Mouse (Mus musculus): ENCODE measurements around the gene Numa1.
A peak's percentile ranks its signal among the peaks of the same experiment; 100 is the strongest.
"Not testable (repeated sequence)": the region's sequence is repeated elsewhere in the genome, so short reads cannot be mapped to it uniquely, and the experiment has no call there.

Numa1 gene

GRCm38 (mm10) chr7:101937569-101937968 lies 3.7 kb downstream of the Numa1 start:
- DNase-seq (ENCODE audit: low spot score): no peak

GRCm38 (mm10) chr7:101938348-101938747 lies 4.4 kb downstream of the Numa1 start:
- no peak for DNase-seq (ENCODE audit: low spot score)

DNA sequence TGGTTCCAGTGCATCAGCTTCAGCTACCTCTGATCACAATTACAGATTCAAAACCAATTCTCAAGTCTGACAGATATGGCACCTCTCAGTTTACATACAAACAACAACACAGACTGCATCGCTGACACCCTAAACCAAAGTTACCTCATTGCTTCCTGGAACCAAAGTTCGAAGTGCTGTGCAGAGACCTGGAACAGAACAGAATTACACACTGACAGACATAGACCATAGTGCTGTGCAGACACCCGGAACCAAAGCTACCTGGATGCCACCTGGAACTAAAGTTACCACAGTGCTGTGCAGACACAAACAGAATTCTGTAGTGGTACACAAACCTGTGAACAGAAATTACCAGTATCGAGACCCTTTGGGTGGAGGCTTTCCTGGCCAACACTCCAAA lies 5.8 kb downstream of the Numa1 start:
- DNase-seq (ENCODE audit: low spot score): no peak

GRCm38 (mm10) chr7:101949008-101949407 lies 15.1 kb downstream of the Numa1 start:
- not testable (repeated sequence) for DNase-seq (ENCODE audit: low spot score)

- no peak for DNase-seq (ENCODE audit: low spot score)
Observed at GRCm38 (mm10) chr7:101951648-101952047, 17.7 kb downstream of the Numa1 start.

DNA sequence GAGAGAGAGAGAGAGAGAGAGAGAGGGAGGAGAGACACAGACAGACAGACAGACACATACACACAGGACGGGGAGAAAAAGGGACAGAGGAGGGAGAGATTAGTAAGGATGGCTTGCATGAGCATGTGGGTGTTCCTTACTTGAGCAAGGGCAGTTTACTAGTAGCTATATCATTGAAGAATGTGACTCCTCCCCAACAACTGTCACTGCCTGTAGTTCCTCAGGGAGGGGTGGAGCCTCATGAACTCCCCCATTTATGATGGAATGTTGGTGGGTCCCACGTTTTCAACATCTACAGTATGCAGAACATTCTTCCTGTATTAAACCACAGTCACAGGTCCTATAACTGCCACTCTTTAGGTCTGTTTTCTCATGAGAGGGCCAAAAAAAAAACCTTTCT lies 18.2 kb downstream of the Numa1 start:
- no peak for DNase-seq (ENCODE audit: low spot score)

GRCm38 (mm10) chr7:101954163-101954562 lies 20.3 kb downstream of the Numa1 start:
- no peak for DNase-seq (ENCODE audit: low spot score)

DNA sequence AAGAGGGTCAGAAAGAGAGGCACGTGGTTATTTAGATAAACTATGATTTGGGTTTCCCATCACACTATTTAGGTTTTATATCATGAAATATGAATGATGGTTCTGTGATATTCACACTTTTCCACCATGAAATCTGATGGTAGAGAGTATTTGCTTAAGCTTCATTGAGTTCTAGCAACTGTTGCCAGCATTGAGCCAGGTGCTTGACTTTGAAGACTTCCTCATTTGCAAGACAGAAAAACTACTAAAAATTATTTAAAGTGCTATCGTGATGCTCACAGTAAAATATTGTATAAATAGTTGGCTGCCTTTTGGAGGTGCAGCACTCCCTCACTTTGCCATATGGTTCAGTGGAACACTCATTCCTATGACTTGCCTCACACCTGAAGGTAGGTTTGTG lies 21.4 kb downstream of the Numa1 start:
- DNase-seq (ENCODE audit: low spot score): no peak

GRCm38 (mm10) chr7:101955862-101956261 lies 22.0 kb downstream of the Numa1 start:
- no peak for DNase-seq (ENCODE audit: low spot score)

- DNase-seq (ENCODE audit: low spot score): no peak
Observed at GRCm38 (mm10) chr7:101956481-101956880, 22.6 kb downstream of the Numa1 start.

GRCm38 (mm10) chr7:101956911-101957310 lies 23.0 kb downstream of the Numa1 start:
- no peak for DNase-seq (ENCODE audit: low spot score)

- no peak for DNase-seq (ENCODE audit: low spot score)
Observed at GRCm38 (mm10) chr7:101962829-101963228, 28.9 kb downstream of the Numa1 start.

GRCm38 (mm10) chr7:101963621-101964020 lies 29.7 kb downstream of the Numa1 start:
- no peak for DNase-seq (ENCODE audit: low spot score)

DNA sequence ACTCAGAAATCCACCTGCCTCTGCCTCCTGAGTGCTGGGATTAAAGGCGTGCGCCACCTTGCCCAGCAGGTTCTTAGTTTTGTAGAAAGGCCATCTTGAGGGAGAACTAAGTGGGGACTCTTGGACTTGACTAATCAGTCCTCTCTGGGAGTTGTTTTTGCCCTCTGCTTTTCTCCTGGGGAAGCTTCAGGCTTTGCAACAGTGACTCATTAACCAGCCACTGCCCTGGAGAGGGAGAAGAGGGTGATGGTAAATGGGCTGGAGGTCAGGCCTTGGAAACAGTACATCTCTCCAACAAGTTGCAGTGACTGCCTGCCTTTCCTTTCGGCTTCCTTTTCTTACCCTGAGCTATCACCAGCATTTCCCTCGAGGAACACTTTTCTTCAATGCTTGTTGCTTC lies 30.6 kb downstream of the Numa1 start:
- no peak for DNase-seq (ENCODE audit: low spot score)

- DNase-seq (ENCODE audit: low spot score): no peak
Observed at GRCm38 (mm10) chr7:101965606-101966005, 31.7 kb downstream of the Numa1 start.

DNA sequence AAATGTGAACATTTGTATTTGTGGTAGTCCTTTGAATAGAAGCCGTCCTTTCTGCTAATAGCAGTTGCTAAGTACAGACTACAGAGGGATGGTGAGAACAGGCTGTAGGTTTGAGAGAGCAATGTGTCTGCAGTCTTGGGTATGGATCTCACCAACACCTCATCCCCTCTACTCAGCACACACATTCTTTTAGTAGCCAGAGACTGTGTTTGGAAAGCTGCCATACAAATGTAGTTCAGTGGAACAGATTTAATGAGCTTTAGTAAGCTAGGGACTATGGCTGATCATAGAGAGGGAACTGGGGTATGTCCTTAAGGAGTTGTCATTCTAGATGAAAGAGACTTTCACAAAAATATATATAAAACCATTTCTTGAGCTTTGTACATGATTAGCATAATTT lies 33.3 kb downstream of the Numa1 start:
- no peak for DNase-seq (ENCODE audit: low spot score)

DNA sequence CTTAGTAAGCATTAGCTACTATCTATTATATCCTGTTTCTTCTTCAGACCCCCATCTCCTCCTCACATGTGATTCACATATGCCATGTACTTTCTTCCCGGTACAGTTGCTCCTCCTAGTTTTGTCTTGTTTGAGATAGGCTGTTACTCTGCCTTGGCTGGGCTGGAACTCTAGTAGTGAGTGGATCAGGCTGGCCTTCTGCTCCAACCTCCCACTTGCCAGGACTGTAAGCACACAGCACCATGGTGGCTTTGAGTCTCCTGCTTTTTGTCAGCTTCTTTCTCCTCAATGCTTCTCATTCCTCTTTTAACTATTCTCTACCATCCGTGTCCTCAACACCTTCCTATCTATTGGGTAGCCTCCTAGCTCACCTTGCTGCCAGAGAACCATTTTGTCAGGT lies 34.8 kb downstream of the Numa1 start:
- DNase-seq (ENCODE audit: low spot score): no peak

GRCm38 (mm10) chr7:101969694-101970428 lies 36.0 kb downstream of the Numa1 start:
- peak; percentile 84 for DNase-seq (ENCODE audit: low spot score)

GRCm38 (mm10) chr7:101970429-101970775 lies 36.5 kb downstream of the Numa1 start:
- DNase-seq (ENCODE audit: low spot score): peak; percentile 94

DNA sequence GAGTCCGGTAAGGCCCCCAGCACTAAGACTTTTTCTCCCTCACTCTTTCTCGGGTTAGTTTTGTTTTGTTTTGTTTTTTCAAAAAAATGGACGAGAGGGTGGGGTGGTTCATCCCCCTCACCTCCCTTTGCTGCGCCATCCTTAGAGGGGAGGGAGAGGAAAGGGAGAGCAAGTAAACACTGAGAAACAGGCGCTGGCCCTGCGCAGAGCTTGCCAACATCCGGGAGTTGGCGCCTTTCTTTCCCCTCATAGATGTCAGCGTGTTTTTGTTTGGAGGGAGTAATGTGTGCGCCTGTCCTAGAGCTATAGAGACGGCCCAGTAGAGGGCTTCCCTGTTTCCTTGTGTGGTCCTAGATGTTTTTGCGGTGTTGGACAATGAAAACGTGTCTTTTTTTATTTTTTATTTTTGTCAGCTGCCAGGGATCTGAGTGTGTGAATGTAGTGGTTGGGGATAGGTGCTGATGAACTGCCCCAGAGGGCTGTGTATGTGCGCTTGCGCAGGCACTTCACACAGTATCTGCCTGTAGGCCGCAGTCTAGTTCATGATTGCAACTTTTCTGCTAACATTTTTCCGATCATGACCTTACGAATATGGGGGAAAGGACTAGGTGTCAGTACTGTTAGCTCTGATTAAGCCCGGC lies 37.0 kb downstream of the Numa1 start:
- DNase-seq (ENCODE audit: low spot score): peak; percentile 88

GRCm38 (mm10) chr7:101971721-101972120 lies 37.8 kb downstream of the Numa1 start:
- no peak for DNase-seq (ENCODE audit: low spot score)

DNA sequence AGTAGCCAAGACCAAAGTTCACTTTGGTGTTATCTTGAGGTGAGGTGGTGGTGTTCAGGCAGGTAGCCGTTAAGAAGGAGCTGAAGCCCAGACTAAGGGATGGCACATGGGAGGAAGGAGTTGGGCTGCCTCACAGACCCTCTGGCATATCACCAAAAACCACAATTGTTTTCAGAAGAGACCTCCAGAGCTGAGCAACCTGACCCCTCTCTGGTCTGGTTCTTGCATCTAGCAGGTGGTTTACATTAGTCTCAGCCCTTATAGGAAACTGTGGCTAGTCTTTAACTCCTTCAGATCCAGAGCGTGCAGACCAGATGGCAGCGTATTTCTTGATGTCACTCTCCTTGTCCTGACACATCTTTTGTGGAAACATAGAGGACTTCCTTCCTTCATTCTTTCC lies 39.8 kb downstream of the Numa1 start:
- DNase-seq (ENCODE audit: low spot score): no peak

- DNase-seq (ENCODE audit: low spot score): peak; percentile 39
Observed at GRCm38 (mm10) chr7:101974505-101974904, 40.6 kb downstream of the Numa1 start.

DNA sequence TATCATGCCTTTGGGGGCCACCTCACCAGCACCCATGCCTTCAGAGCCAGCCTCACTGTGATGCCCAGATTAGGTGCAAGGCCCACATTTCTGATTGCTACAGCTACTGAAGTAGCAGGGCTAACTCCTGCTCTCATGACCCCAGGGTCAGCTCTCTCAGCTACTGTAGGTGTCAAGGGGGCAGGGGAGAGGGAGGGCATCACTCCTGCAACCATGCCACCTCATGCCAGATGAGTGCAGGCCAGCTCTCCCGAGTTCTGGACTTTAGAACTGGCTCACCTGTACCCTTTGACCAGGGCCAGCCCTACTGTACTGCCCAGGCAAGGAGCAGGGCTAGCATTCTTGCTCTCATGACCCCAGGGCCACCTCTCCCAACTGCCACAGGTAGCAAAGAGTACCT lies 48.8 kb downstream of the Numa1 start:
- no peak for DNase-seq (ENCODE audit: low spot score)

All from lung, postnatal 25 days (tissue).